Mouse (Mus musculus) lung, adult 2 months (tissue): ENCODE measurements around the gene Nudt22.

Experiments
- CTCF ChIP-seq: fragments of 200-500 bp; IDR thresholded peaks from 2 replicates; pipeline ENCODE4 v1.5.1; 2011; ENCODE audit warnings: mild to moderate bottlenecking, low read length, control low read depth; ENCODE audit not compliant: insufficient read depth
- POLR2A ChIP-seq: fragments of 200-500 bp; IDR thresholded peaks from 2 replicates; pipeline ENCODE4 v1.6.1; 2011; ENCODE audit warnings: low read depth, mild to moderate bottlenecking, control low read depth, low read length, borderline replicate concordance; ENCODE audit errors: extremely low read depth

DNA sequence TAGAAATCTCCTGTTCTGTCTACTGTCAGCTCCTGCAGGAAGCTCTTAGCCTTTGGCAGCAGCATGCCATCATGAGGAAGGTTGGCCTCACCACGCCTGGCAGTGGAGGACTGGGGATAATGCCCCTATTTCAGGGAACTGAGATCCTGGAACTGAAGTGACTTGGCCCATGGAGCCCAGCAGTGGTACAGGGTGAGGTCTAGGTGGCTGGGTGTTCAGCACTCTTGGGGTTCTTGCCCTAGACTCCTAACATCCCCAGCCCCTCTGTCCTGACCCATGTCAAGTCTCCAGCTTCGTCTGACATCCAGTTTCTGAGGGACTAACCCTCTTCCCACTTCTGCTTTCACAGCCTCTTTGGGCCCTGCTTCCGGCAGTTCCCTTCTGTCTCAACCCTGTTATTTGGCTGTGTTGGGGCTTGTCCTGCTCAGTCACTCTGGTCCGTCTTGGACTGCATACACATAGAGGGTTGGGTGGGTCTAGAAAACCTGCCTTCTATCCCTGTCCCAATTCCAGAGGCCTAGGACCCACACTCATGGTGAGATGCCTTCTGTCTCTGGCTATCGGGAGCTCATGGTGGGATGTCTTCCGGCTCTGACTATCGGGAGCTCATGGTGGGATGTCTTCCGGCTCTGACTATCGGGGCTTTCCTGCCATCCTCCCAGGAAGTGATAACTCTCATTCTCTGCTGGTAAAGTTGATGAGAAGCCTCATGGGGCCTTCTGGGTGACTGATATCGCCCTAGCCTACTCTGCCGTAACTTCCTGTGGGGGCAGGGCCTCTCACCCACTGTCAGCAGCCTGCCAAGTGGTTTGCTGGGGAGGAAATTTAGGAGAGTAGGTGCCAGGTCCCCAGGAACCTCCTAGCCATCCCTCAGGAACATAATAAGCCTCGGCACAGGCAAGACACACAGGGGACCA, 21.9 kb upstream of the Nudt22 start:
- TF ChIP-seq CTCF (no peak), POLR2A (no peak)
